Mouse (Mus musculus) hindbrain, embryonic 10.5 days (tissue): ENCODE data around the gene Cckbr. TPM values are rescaled to one million over a fixed set of nuclear protein-coding genes. Genes with fewer than 3 reads are reported as not detected.

Source experiments
- DNase-seq: peaks from one replicate; pipeline ENCODE4 v3.0.0-alpha.2; 2017; ENCODE audit warnings: low spot score
- H3K27ac ChIP-seq: fragments of 300-500 bp; sonication (generic); 2 replicates; pipeline ENCODE4 v1.5.1; 2016; ENCODE audit warnings: mild to moderate bottlenecking, moderate library complexity
- H3K27me3 ChIP-seq: fragments of 300-500 bp; sonication (generic); 2 replicates; pipeline ENCODE4 v1.6.1; 2016; ENCODE audit warnings: mild to moderate bottlenecking; ENCODE audit not compliant: poor library complexity, insufficient read depth, severe bottlenecking
- H3K36me3 ChIP-seq: fragments of 300-500 bp; sonication (generic); 2 replicates; pipeline ENCODE4 v1.6.1; 2016; ENCODE audit warnings: mild to moderate bottlenecking, moderate library complexity
- H3K4me1 ChIP-seq: fragments of 300-500 bp; sonication (generic); replicated peaks from 2 replicates; pipeline ENCODE4 v1.6.1; 2016; ENCODE audit warnings: mild to moderate bottlenecking
- H3K4me3 ChIP-seq: fragments of 300-500 bp; sonication (generic); 2 replicates; pipeline ENCODE4 v1.5.1; 2016; ENCODE audit warnings: mild to moderate bottlenecking, moderate library complexity
- H3K9me3 ChIP-seq: fragments of 300-500 bp; sonication (generic); 2 replicates; pipeline ENCODE4 v1.6.1; 2016; ENCODE audit warnings: mild to moderate bottlenecking, moderate library complexity
- WGBS: fragments of 180-500 bp; shearing (Covaris S2); methylation state at CpG from one replicate; pipeline ENCODE4 v1.1.7; 2016; 5-methylcytosine and 5-hydroxymethylcytosine counted together
- polyA plus RNA-seq: library from polyadenylated mRNA; unstranded; fragments of >200 nt; fragmentation: Nextera tagmentation; extraction: Ambion mirVana; gene quantifications from 2 replicates; pipeline ENCODE4 v1.2.1, GENCODE M21; 2016

Cckbr gene
- polyA plus RNA-seq, 1 experiment from 2014 or later, result 0.60 TPM

DNA sequence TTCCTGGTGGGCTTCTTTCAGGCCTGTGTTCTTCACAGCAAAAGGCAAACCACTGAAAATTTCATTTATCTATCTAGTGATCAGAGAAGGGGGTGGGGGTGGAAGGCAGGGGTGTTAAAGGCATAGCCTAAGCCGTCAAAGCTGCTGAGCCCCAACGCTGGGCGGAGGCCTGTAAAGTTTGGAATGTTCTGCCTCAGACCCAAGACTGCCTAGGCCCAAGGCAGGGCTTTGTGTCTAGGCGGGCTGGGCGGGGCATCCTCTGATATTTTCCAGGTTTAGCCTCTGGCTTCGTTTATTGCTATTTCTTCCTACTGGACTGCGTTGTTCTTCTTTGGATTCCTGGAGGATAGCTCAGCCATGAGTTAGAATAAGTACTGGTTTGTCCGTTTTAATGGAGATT is 56.9 kb downstream of the Cckbr start:
- Histone ChIP-seq H3K4me3 (peak overlapping the region; percentile 58), H3K9me3 (no peaks in the 10 kb centered on the region), H3K27me3 (peaks cover 25% of the 10 kb centered on the region)

DNA sequence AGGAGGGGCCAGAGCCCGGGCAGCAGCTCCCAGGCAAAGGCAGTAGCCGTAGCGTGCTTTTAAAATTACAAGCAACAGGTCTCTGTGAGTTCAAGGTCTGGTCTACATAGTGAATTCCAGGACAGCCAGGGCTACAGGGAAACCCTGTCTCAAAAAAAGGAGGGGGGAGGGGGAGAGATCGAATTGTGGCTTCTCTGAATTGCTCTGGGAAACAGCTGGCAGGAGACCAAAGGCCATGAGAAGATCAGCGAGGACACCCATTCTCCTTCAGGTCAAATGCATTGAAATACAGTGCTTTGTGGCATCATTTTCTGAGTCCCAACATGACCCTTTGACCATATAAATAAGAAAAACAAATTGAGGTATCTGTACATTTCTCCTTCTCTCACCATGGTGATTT is 59.5 kb downstream of the Cckbr start:
- no peak overlapping the region for H3K4me3 ChIP-seq
- H3K9me3 ChIP-seq, result no peaks in the 10 kb centered on the region
- peaks cover 26% of the 10 kb centered on the region for H3K4me1 ChIP-seq
- 80% methylated on average over 5 of the region's 5 CpGs for WGBS
- DNase-seq, result no peak
- peaks cover 25% of the 10 kb centered on the region for H3K27me3 ChIP-seq
- H3K27ac ChIP-seq, result no peak overlapping the region
- no peaks in the 10 kb centered on the region for H3K36me3 ChIP-seq

More for the DNA sequence above, 56.9 kb downstream of the Cckbr start:
- WGBS, result 46% methylated on average over 8 of the region's 8 CpGs
- Histone ChIP-seq H3K36me3 (no peaks in the 10 kb centered on the region), H3K27ac (peak overlapping the region; percentile 89), H3K4me1 (peaks cover 36% of the 10 kb centered on the region)
- no peak for DNase-seq

DNA sequence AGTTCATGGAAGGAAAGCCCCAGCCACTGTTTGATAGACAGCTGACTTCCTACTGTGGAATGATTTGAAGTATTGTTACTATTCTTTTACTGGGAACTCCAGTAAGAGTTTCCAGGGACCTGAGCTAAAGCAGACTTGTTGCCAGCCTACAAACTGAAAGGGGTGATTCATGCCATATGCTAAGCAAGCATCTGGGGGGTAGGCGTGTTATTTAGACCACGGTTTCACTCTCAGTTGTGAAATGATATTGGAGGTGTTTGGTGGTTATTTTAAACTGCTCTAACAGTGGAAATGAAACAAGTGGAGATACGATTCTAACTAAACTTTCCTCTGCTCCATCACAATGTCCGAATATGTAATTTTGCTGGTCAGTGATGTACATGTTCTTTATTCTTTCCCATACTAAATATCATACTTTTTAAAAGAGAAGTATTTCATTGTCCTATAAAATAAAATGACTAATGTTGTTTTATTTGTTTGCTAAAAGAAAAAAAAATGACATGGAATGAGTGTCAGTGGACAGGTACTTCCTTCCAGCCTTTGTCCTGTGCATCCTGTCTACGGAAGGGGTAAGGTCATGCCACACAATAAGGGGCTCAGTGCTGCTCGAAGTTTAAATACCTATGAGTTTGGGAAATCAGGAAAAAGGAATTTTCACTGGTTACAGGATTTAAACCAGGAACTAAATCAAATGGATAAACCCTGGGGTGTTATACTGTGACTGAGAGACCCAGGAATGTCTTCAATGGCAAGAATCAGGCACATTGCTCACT is 61.8 kb downstream of the Cckbr start:
- Histone ChIP-seq H3K36me3 (no peaks in the 10 kb centered on the region), H3K9me3 (no peaks in the 10 kb centered on the region), H3K27me3 (peaks cover 10% of the 10 kb centered on the region), H3K4me3 (no peak overlapping the region), H3K4me1 (peaks cover 3% of the 10 kb centered on the region), H3K27ac (no peak overlapping the region)
- WGBS, result 84% methylated on average over 6 of the region's 6 CpGs
- DNase-seq, result no peak

GRCm38 (mm10) chr7:105497881-105498280 is 72.3 kb downstream of the Cckbr start:
- WGBS, result 93% methylated on average over 3 of the region's 3 CpGs
- no peak overlapping the region for H3K27ac ChIP-seq
- no peak for DNase-seq
- no peaks in the 10 kb centered on the region for H3K27me3 ChIP-seq
- no peak overlapping the region for H3K4me3 ChIP-seq
- H3K9me3 ChIP-seq, result no peaks in the 10 kb centered on the region
- no peaks in the 10 kb centered on the region for H3K4me1 ChIP-seq
- H3K36me3 ChIP-seq, result no peaks in the 10 kb centered on the region

DNA sequence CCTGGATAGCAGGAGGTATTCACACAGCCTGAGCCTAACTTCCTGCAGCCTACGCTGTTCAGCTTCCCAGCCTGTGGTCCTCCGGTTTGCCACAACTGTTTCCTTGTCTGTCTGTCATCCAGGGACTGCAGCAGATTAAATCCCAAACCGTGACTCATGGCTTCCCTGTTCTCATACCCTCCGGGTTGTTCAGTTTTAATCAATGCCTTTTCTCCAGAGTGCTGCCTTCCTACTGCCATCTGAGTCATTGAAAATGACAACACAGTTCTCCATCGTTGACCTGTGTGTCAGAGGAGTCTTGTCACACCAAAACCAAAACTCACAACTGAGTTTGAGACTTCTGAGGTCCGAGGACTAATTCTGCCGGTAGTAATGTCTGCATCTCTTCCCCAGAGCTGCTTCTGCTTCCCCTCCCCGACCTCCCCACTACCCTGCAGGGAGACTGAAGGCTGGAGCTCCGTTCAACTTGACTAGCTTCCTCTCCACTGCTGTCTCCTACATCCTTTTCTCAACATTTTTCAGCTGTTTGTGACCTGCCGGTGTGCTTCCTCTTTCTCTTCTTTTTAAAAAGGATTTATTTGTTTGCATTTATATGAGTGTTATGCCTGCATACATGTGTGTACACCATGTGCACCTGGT is 73.4 kb downstream of the Cckbr start:
- H3K36me3 ChIP-seq, result no peaks in the 10 kb centered on the region
- no peaks in the 10 kb centered on the region for H3K4me1 ChIP-seq
- no peak overlapping the region for H3K4me3 ChIP-seq
- no peak for DNase-seq
- no peaks in the 10 kb centered on the region for H3K9me3 ChIP-seq
- 65% methylated on average over 10 of the region's 10 CpGs for WGBS
- H3K27me3 ChIP-seq, result no peaks in the 10 kb centered on the region
- no peak overlapping the region for H3K27ac ChIP-seq

DNA sequence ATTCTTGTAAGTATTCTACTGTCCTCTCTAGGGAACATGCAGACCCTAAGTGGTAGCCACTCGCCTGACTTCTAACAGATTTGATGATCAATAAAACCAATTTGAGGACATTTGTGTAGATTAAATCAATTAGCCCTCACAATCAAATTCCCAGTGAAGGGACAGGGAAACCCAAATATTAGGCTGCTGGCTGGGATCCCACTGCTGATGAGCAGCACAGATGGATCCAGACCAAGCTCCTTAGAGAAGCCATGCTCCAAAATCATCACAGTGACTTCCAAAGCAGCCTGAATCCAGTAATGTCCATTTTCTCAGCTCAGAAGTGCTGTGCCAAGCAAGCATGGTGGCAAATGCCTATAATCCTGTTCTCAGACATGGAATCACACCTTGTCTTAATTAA is 74.1 kb downstream of the Cckbr start:
- 85% methylated on average over 1 of the region's 1 CpGs for WGBS

GRCm38 (mm10) chr7:105501984-105502383 is 76.5 kb downstream of the Cckbr start:
- no peak overlapping the region for H3K4me3 ChIP-seq
- H3K27ac ChIP-seq, result no peak overlapping the region
- no peaks in the 10 kb centered on the region for H3K9me3 ChIP-seq
- DNase-seq, result no peak
- H3K4me1 ChIP-seq, result no peaks in the 10 kb centered on the region
- WGBS, result 87% methylated on average over 4 of the region's 4 CpGs
- H3K27me3 ChIP-seq, result no peaks in the 10 kb centered on the region
- no peaks in the 10 kb centered on the region for H3K36me3 ChIP-seq

More for the DNA sequence above, 74.1 kb downstream of the Cckbr start:
- Histone ChIP-seq H3K4me1 (no peaks in the 10 kb centered on the region), H3K9me3 (no peaks in the 10 kb centered on the region), H3K4me3 (no peak overlapping the region), H3K27ac (no peak overlapping the region), H3K27me3 (no peaks in the 10 kb centered on the region), H3K36me3 (no peaks in the 10 kb centered on the region)
- no peak for DNase-seq

DNA sequence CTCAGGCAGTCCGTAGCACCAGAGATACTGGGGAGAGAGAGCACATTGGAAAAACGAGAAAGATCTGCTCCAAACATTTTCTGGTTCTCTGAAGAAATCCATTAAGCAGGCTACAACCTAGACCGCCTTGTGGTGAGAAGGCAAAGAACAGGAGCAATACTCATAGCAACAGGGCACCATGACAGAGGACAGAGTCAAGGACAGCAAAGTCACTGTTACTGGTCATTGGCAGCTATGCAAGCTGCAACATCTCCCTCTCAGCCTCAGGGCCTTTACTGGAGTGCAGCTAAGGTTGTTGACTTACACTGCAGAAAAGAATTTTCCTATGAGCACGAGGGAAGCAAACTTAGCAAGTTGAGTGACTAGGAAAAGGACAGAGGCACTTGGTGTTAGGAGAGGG is 81.7 kb downstream of the Cckbr start:
- Histone ChIP-seq H3K9me3 (no peaks in the 10 kb centered on the region), H3K27ac (no peak overlapping the region), H3K4me3 (no peak overlapping the region), H3K36me3 (no peaks in the 10 kb centered on the region), H3K27me3 (no peaks in the 10 kb centered on the region), H3K4me1 (no peaks in the 10 kb centered on the region)
- no peak for DNase-seq
- 78% methylated on average over 4 of the region's 4 CpGs for WGBS

DNA sequence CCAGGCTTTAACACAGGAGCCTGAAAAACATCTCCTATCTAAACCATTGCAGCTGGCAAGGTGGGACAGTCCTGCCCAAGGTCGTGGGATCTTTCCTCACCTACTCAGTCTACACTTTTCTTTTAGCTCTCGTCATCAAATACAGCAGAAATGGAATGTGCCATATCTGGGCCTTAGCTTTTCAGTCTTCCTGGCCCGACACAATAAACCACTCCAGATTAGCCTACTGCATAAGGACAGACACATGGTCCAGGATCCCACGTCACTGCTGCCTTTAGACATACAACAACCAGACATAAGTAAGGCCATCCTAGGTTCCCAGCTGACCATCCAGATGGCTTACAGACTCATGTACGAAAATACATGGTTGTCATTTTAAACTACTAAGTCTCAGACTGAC is 84.6 kb downstream of the Cckbr start:
- no peaks in the 10 kb centered on the region for H3K27me3 ChIP-seq
- H3K4me1 ChIP-seq, result no peaks in the 10 kb centered on the region
- no peak for DNase-seq

GRCm38 (mm10) chr7:105513845-105514291 is 88.3 kb downstream of the Cckbr start:
- Histone ChIP-seq H3K9me3 (no peaks in the 10 kb centered on the region), H3K36me3 (no peaks in the 10 kb centered on the region), H3K27me3 (no peaks in the 10 kb centered on the region), H3K4me1 (peaks cover 8% of the 10 kb centered on the region; the same call in 1 of the 2 replicates), H3K27ac (no peak overlapping the region), H3K4me3 (no peak overlapping the region)
- WGBS, result 61% methylated on average over 5 of the region's 5 CpGs
- DNase-seq, result no peak

More for the DNA sequence above, 84.6 kb downstream of the Cckbr start:
- WGBS, result 85% methylated on average over 5 of the region's 5 CpGs
- H3K9me3 ChIP-seq, result no peaks in the 10 kb centered on the region
- H3K27ac ChIP-seq, result no peak overlapping the region
- no peaks in the 10 kb centered on the region for H3K36me3 ChIP-seq
- H3K4me3 ChIP-seq, result no peak overlapping the region

DNA sequence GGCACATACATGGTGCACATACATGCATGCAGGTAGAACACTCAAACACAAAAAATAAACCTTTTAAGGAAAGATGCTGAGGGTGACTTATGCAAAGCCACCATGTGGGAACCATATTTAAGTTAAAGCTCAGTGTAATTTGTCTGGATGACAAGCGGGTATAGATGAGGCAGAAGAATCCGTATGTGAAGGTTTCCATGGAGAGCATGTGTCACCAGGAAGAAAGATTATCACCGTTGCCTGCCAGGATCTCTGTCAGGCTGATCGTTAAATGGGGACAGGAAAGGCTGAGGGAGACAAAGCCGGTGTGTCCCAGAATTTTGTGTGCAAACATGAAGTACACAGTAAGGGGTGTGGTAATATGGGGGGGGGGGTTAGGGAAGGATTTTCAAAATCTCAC is 89.0 kb downstream of the Cckbr start:
- no peak for DNase-seq
- no peaks in the 10 kb centered on the region for H3K27me3 ChIP-seq
- H3K9me3 ChIP-seq, result no peaks in the 10 kb centered on the region
- H3K4me3 ChIP-seq, result no peak overlapping the region
- 81% methylated on average over 5 of the region's 5 CpGs for WGBS
- peaks cover 8% of the 10 kb centered on the region; the same call in 1 of the 2 replicates for H3K4me1 ChIP-seq
- H3K27ac ChIP-seq, result no peak overlapping the region
- H3K36me3 ChIP-seq, result no peaks in the 10 kb centered on the region

DNA sequence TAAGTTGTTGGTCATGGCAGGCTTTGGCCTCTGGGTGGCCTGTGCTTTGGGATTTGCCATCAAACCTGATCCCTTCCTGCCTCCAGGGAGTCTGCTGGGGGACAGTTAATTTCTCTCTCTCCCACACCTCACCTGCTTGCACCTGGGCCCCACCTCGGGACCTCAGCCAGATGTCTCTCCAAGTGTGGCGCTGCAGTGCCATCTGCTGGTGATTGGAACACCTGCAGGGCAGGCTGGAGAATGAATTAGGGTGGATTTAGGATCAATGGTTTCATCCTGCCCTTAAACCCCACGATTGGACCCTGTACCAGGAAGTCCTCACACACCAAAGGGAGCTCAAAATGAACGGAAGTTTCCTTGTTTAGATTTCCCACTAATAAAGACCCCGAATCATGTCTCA is 89.6 kb downstream of the Cckbr start:
- Histone ChIP-seq H3K4me3 (no peak overlapping the region), H3K9me3 (no peaks in the 10 kb centered on the region), H3K4me1 (peaks cover 10% of the 10 kb centered on the region; the same call in 1 of the 2 replicates), H3K27ac (no peak overlapping the region), H3K27me3 (no peaks in the 10 kb centered on the region), H3K36me3 (no peaks in the 10 kb centered on the region)
- 17% methylated on average over 5 of the region's 5 CpGs for WGBS
- peak; percentile 58 for DNase-seq

- H3K4me3 ChIP-seq, result no peak overlapping the region
- no peaks in the 10 kb centered on the region for H3K27me3 ChIP-seq
- no peaks in the 10 kb centered on the region for H3K36me3 ChIP-seq
- peaks cover 12% of the 10 kb centered on the region; the same call in 1 of the 2 replicates for H3K4me1 ChIP-seq
- H3K9me3 ChIP-seq, result no peaks in the 10 kb centered on the region
- no peak overlapping the region for H3K27ac ChIP-seq
- DNase-seq, result no peak
- WGBS, result 46% methylated on average over 9 of the region's 9 CpGs
Measured at GRCm38 (mm10) chr7:105516669-105517360, 91.3 kb downstream of the Cckbr start.
